Mouse (Mus musculus) left cerebral cortex, adult 18-20 months (tissue): ENCODE data around the gene Insr. TPM values are rescaled to one million over a fixed set of nuclear protein-coding genes. Genes with fewer than 3 reads are reported as not detected.

Experiments used
- DNase-seq, 2 experiments: peaks; one replicate each; pipeline ENCODE4 v3.0.0; 2021 to 2022; ENCODE audit warnings: low spot score in 2 of 2, mixed read lengths in 1 of 2
- total RNA-seq, 2 experiments: library from RNA; stranded (reverse); gene quantifications; 2 replicates each; pipeline ENCODE4 v1.2.3; 2021

Gene Insr
- total RNA-seq, 2 experiments from 2014 or later = 41.3 to 41.5 TPM

GRCm38 (mm10) chr8:3276009-3276408 lies 3.4 kb downstream of the Insr start:
- no peak for DNase-seq

GRCm38 (mm10) chr8:3275189-3275588 lies 4.2 kb downstream of the Insr start:
- no peak for DNase-seq

GRCm38 (mm10) chr8:3273799-3274198 lies 5.6 kb downstream of the Insr start:
- no peak for DNase-seq

GRCm38 (mm10) chr8:3267449-3267761 lies 12.0 kb downstream of the Insr start:
- DNase-seq = no peak

GRCm38 (mm10) chr8:3266686-3267448 lies 12.6 kb downstream of the Insr start:
- DNase-seq = no peak

GRCm38 (mm10) chr8:3265182-3265581 lies 14.2 kb downstream of the Insr start:
- DNase-seq = no peak

GRCm38 (mm10) chr8:3262779-3263178 lies 16.6 kb downstream of the Insr start:
- no peak for DNase-seq

- no peak for DNase-seq
Observed at GRCm38 (mm10) chr8:3261101-3261500, 18.3 kb downstream of the Insr start.

GRCm38 (mm10) chr8:3260127-3260811 lies 19.1 kb downstream of the Insr start:
- DNase-seq = no peak

GRCm38 (mm10) chr8:3256147-3256940 lies 23.1 kb downstream of the Insr start:
- DNase-seq = no peak

GRCm38 (mm10) chr8:3255321-3255720 lies 24.1 kb downstream of the Insr start:
- no peak for DNase-seq

GRCm38 (mm10) chr8:3253179-3253578 lies 26.2 kb downstream of the Insr start:
- DNase-seq = no peak

GRCm38 (mm10) chr8:3252665-3253064 lies 26.8 kb downstream of the Insr start:
- no peak for DNase-seq

- DNase-seq = no peak
Observed at GRCm38 (mm10) chr8:3251101-3251500, 28.3 kb downstream of the Insr start.

GRCm38 (mm10) chr8:3249886-3250285 lies 29.5 kb downstream of the Insr start:
- no peak for DNase-seq

GRCm38 (mm10) chr8:3248704-3249103 lies 30.7 kb downstream of the Insr start:
- no peak for DNase-seq

GRCm38 (mm10) chr8:3247129-3247528 lies 32.3 kb downstream of the Insr start:
- DNase-seq = no peak

- DNase-seq = no peak
Observed at GRCm38 (mm10) chr8:3243229-3243628, 36.2 kb downstream of the Insr start.

GRCm38 (mm10) chr8:3240725-3241124 lies 38.7 kb downstream of the Insr start:
- DNase-seq = no peak

GRCm38 (mm10) chr8:3239641-3240040 lies 39.8 kb downstream of the Insr start:
- DNase-seq = no peak

GRCm38 (mm10) chr8:3238792-3239191 lies 40.6 kb downstream of the Insr start:
- no peak for DNase-seq

- DNase-seq = no peak
Observed at GRCm38 (mm10) chr8:3237319-3237718, 42.1 kb downstream of the Insr start.
